Mouse (Mus musculus) NIH3T3 (cell line): ENCODE data around the gene Gm20890.
"Not testable (repeated sequence)": the region's sequence is repeated elsewhere in the genome, so short reads cannot be mapped to it uniquely, and the experiment has no call there.

Experiments
- DNase-seq: peaks from one replicate; pipeline ENCODE4 v3.0.0-alpha.2; 2012; ENCODE audit warnings: low read depth

Gm20890 gene

DNA sequence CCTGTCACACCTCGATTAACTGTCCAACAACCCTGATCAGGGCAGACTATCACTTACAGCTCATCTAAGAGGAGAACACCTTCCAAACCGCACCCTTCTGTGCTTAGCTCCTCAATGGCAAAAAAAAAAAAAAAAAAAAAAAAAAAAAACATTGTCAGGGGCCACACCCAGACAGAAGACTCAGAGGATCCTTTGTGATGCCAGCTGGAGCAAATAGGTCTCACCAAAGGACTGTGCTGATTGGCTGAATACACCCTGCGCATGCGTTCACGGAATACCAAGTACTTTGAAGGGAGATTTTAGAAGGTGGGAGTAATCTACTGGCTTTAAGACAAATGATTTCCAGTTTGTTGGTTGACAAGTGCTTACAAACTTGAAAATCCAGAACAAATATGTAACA is at the start of gene Gm20890:
Gm20890 (minus strand) TSS at position 101 of the 400 bp plus-strand sequence.
- not testable (repeated sequence) for DNase-seq
